Mouse (Mus musculus) E14TG2a.4 (cell line): ENCODE data around the gene Tsn.

Experiments used
- H3K27me3 ChIP-seq: 2 replicates; pipeline ENCODE4 v1.6.1; 2014; ENCODE audit warnings: low read length, control low read depth; ENCODE audit not compliant: insufficient read depth
- H3K36me3 ChIP-seq: 2 replicates; pipeline ENCODE4 v1.6.1; 2014; ENCODE audit warnings: low read length, control low read depth; ENCODE audit not compliant: insufficient read depth
- H3K4me1 ChIP-seq: replicated peaks from 2 replicates; pipeline ENCODE4 v1.6.1; 2014; ENCODE audit warnings: low read depth, low read length, control low read depth
- H3K4me3 ChIP-seq: replicated peaks from 2 replicates; pipeline ENCODE4 v1.5.1; 2014; ENCODE audit warnings: mild to moderate bottlenecking, low read length
- H3K9me3 ChIP-seq: 2 replicates; pipeline ENCODE4 v1.6.1; 2014; ENCODE audit warnings: low read length, control low read depth
- CTCF ChIP-seq: conservative IDR thresholded peaks from 2 replicates; pipeline ENCODE4 v1.5.1; 2014; ENCODE audit warnings: low read length
- NANOG ChIP-seq: IDR thresholded peaks from 2 replicates; pipeline ENCODE4 v1.6.1; 2014; ENCODE audit warnings: borderline replicate concordance, low read length, mixed read lengths
- POU5F1 ChIP-seq: IDR thresholded peaks from 2 replicates; pipeline ENCODE4 v1.6.1; 2014; ENCODE audit warnings: low read length, borderline replicate concordance

Tsn gene

DNA sequence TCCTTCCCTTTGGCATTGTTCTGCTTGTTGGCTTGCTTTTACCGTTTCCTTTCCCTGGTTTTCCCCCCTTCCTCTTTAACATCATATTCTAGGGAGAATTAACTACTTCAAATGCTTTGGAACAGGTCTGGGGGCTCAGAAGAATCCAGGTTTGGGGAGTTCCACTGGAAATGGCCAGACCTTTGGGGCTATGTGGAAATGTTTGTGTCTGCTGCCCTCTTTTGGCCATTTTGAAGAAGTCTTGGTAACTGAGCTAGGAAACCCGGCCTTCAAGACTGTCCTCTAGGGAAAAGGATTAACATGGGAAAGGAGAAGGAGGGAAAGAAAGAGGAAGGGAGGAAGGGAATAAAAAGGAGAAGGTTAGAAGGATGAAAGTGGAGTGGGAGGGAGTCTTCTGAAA is 36.4 kb downstream of the Tsn start:
- no peak; the same call in 1 of the 2 replicates for TF ChIP-seq CTCF
- no peak for TF ChIP-seq NANOG
- no peak for TF ChIP-seq POU5F1
- H3K4me1 ChIP-seq = no peaks in the 10 kb centered on the region
- H3K4me3 ChIP-seq = no peak overlapping the region
- no peaks in the 10 kb centered on the region for H3K36me3 ChIP-seq
- no peaks in the 10 kb centered on the region for H3K9me3 ChIP-seq
- H3K27me3 ChIP-seq = no peaks in the 10 kb centered on the region

DNA sequence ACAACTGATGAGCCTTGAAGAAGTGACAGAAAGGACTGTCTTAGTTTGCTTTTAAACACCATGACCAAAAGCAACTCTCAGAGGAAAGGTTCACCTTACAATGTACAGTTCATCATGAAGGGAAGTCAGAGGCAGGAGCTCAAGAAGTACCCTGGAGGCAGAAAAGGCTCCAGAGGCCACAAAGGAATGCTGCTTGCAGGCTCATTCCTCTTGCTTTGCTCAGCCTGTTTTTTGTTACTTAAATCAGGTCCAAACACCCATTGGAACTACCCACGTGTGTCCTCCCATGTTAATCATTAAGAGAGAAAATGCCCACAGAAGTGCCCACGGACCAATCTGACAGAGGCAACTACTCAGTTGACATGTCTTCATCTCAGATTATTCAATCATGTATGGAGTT is 59.6 kb downstream of the Tsn start:
- Histone ChIP-seq H3K4me3 (no peak overlapping the region), H3K9me3 (peaks cover 28% of the 10 kb centered on the region), H3K36me3 (no peaks in the 10 kb centered on the region), H3K27me3 (no peaks in the 10 kb centered on the region), H3K4me1 (no peaks in the 10 kb centered on the region)
- TF ChIP-seq NANOG = no peak
- TF ChIP-seq POU5F1 = no peak
- TF ChIP-seq CTCF = no peak
